ENCODE assay signal across 8 mouse cellular contexts in the genomic region with DNA sequence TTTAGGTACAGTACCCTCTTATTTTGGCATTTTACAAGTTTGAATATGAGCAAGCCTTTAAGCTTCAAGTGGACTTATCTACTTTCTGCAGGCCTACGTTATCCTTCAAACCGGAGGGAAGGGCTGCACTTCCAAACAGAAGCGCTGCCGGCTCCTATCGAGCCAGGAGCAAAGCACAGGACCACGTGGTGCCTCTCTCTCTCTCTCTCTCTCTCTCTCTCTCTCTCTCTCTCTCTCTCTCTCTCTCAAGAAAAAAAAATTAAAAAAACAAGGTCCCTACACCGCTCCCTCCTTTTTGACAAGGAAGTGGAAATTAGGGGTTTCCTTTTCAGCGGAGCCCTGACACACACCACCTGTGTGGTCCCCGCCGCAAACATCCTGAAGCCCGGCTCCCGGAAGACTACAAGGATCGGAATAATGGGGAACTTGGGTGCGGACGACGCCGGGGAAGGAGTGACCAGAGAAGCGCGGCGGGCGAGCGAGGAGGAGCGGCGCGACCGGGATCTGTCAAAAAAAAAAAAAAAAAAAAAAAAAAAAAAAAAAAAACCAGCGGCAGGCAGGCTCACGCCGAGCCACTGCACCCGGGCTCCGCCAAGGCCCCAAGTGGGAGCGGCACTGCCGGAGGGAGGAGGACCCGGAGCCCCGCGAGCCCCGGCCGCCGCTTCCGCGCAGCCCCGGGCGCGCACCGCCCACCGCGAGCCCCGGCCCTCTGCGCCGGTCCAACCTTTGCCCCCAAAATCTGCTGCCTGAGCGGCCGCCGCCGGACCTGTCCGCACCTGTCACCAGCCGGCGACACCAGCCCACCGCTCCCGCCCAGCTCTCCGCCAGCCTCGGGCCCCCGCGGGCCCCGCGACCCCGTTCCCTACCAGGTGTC. TPM values are rescaled to one million over a fixed set of nuclear protein-coding genes. Genes with fewer than 3 reads are reported as not detected.
DNase-seq lines count a peak whose midpoint lies in the region; ATAC-seq and TF ChIP-seq lines count a peak whose summit lies in the region.

No protein-coding gene starts in this region.

- H3K4me2 ChIP-seq in embryonic facial prominence, embryonic 12.5 days (replicated peaks): peak overlapping the region; percentile 65
- peak overlapping the region; percentile 67 for H3K4me2 ChIP-seq in limb, embryonic 12.5 days
- H3K4me2 ChIP-seq in midbrain, embryonic 12.5 days (replicated peaks): peak overlapping the region; percentile 65
- H3K4me2 ChIP-seq in stomach, embryonic 14.5 days (replicated peaks; ENCODE audit: low read depth, low read length): peak overlapping the region; percentile 56

- no peaks in the 10 kb centered on the region for H3K36me3 ChIP-seq in embryonic facial prominence, embryonic 12.5 days
- no peaks in the 10 kb centered on the region for H3K36me3 ChIP-seq in limb, embryonic 12.5 days
- no peaks in the 10 kb centered on the region for H3K36me3 ChIP-seq in midbrain, embryonic 12.5 days
- no peaks in the 10 kb centered on the region for H3K36me3 ChIP-seq in stomach, embryonic 14.5 days (ENCODE audit: control insufficient read depth, insufficient read depth, low read length)

- no peak for TF ChIP-seq POLR2A in cerebellum, adult 2 months (IDR thresholded peaks at IDR 0.05; ENCODE audit: borderline replicate concordance, insufficient read depth, low read length)

- H3K9me3 ChIP-seq in embryonic facial prominence, embryonic 12.5 days: no peaks in the 10 kb centered on the region
- H3K9me3 ChIP-seq in limb, embryonic 12.5 days: no peaks in the 10 kb centered on the region
- H3K9me3 ChIP-seq in midbrain, embryonic 12.5 days: no peaks in the 10 kb centered on the region
- H3K9me3 ChIP-seq in stomach, embryonic 14.5 days (ENCODE audit: control insufficient read depth, low read depth, low read length): no peaks in the 10 kb centered on the region

- peak overlapping the region; percentile 99 for H3K27ac ChIP-seq in cerebellum, adult 2 months (ENCODE audit: insufficient read depth, low read length)
- H3K27ac ChIP-seq in embryonic facial prominence, embryonic 12.5 days: peak overlapping the region; percentile 92
- H3K27ac ChIP-seq in limb, embryonic 12.5 days: peak overlapping the region; percentile 93
- H3K27ac ChIP-seq in midbrain, embryonic 12.5 days (replicated peaks): peak overlapping the region; percentile 96
- peak overlapping the region; percentile 91 for H3K27ac ChIP-seq in stomach, embryonic 14.5 days (ENCODE audit: low read length)

- peak overlapping the region; percentile 86 for H3K9ac ChIP-seq in embryonic facial prominence, embryonic 12.5 days
- H3K9ac ChIP-seq in limb, embryonic 12.5 days (replicated peaks): peak overlapping the region; percentile 85
- peak overlapping the region; percentile 85 for H3K9ac ChIP-seq in midbrain, embryonic 12.5 days (replicated peaks)
- H3K9ac ChIP-seq in stomach, embryonic 14.5 days (replicated peaks; ENCODE audit: low read depth, low read length): peak overlapping the region; percentile 82

- no peak for DNase-seq in cerebellum, adult 2 months
- DNase-seq in cerebellum, adult 9-11 months: no peak
- peak; percentile 77 for DNase-seq in Muller cell, postnatal 12 days (ENCODE audit: inconsistent ontology term)

- H3K27me3 ChIP-seq in cerebellum, adult 2 months (ENCODE audit: control insufficient read depth, insufficient read depth, low read length): no peaks in the 10 kb centered on the region
- H3K27me3 ChIP-seq in embryonic facial prominence, embryonic 12.5 days: no peaks in the 10 kb centered on the region
- no peaks in the 10 kb centered on the region for H3K27me3 ChIP-seq in limb, embryonic 12.5 days
- H3K27me3 ChIP-seq in midbrain, embryonic 12.5 days: no peaks in the 10 kb centered on the region
- H3K27me3 ChIP-seq in stomach, embryonic 14.5 days (ENCODE audit: control insufficient read depth, insufficient read depth, low read length): no peaks in the 10 kb centered on the region

- H3K4me1 ChIP-seq in cerebellum, adult 2 months (ENCODE audit: control insufficient read depth, insufficient read depth, low read length): peaks cover 6% of the 10 kb centered on the region
- H3K4me1 ChIP-seq in embryonic facial prominence, embryonic 12.5 days: peaks cover 7% of the 10 kb centered on the region; the same call in 1 of the 2 replicates
- peaks cover 12% of the 10 kb centered on the region; the same call in 1 of the 2 replicates for H3K4me1 ChIP-seq in limb, embryonic 12.5 days (replicated peaks)
- peaks cover 19% of the 10 kb centered on the region for H3K4me1 ChIP-seq in midbrain, embryonic 12.5 days
- 0 out of 2 replicates have a peak, but pooled peaks cover 5% of the 10 kb centered on the region for H3K4me1 ChIP-seq in stomach, embryonic 14.5 days (ENCODE audit: control insufficient read depth, insufficient read depth, low read length)

- TF ChIP-seq CTCF in cerebellum, adult 2 months (IDR thresholded peaks at IDR 0.05; ENCODE audit: borderline replicate concordance, insufficient read depth, low read depth, low read length): no peak

- WGBS in cerebellum, adult 2 months: 2% methylated on average over 52 of the region's 66 CpGs
- 1% methylated on average over 48 of the region's 66 CpGs for WGBS in embryonic facial prominence, embryonic 12.5 days
- WGBS in limb, embryonic 12.5 days: under 1% methylated on average over 59 of the region's 66 CpGs
- under 1% methylated on average over 48 of the region's 66 CpGs for WGBS in midbrain, embryonic 12.5 days
- 1% methylated on average over 59 of the region's 66 CpGs for WGBS in stomach, embryonic 14.5 days

- peak; percentile 77 for ATAC-seq in embryonic facial prominence, embryonic 12.5 days (ENCODE audit: insufficient number of reproducible peaks, insufficient read depth, low FRiP score, low TSS enrichment)
- ATAC-seq in hematopoietic stem cell, adult 5-6 weeks (replicated peaks in 1 of 2; ENCODE audit: insufficient read depth in 1 of 2, low FRiP score in 2 of 2, low TSS enrichment in 1 of 2, low read depth in 1 of 2, poor library complexity in 2 of 2, severe bottlenecking in 2 of 2): peak; percentile 70 to 77
- peak; percentile 80 for ATAC-seq in limb, embryonic 12.5 days (ENCODE audit: insufficient number of reproducible peaks, insufficient read depth, low FRiP score, low TSS enrichment, low read depth)
- ATAC-seq in midbrain, embryonic 12.5 days (ENCODE audit: low FRiP score, low read depth): peak; percentile 74
- peak; percentile 72 for ATAC-seq in stomach, embryonic 14.5 days (ENCODE audit: insufficient number of reproducible peaks, insufficient read depth, low FRiP score, low read depth)

- peak overlapping the region; percentile 92 for H3K4me3 ChIP-seq in cerebellum, adult 2 months (replicated peaks; ENCODE audit: insufficient read depth, low read depth, low read length)
- peak overlapping the region; percentile 93 for H3K4me3 ChIP-seq in embryonic facial prominence, embryonic 12.5 days
- H3K4me3 ChIP-seq in limb, embryonic 12.5 days (replicated peaks): peak overlapping the region; percentile 97
- peak overlapping the region; percentile 95 for H3K4me3 ChIP-seq in midbrain, embryonic 12.5 days
- peak overlapping the region; percentile 94 for H3K4me3 ChIP-seq in stomach, embryonic 14.5 days (ENCODE audit: low read depth, low read length)

RNA-seq across cellular contexts. Expression of gene Usp15, which starts 0.6 kb away (rescaled TPM):
- polyA plus RNA-seq in cerebellum, adult 2 months (2012; rRNA removed): 52.4 and 52.6 TPM in 2 replicates
- 68.9 and 73.5 TPM in 2 replicates for polyA plus RNA-seq in embryonic facial prominence, embryonic 12.5 days (2016; fragmentation: Nextera tagmentation; extraction: Ambion mirVana)
- 240 and 278 TPM in 2 replicates for total RNA-seq in hematopoietic stem cell, adult 5-6 weeks (2017)
- polyA plus RNA-seq in limb, embryonic 12.5 days (2016; fragmentation: Nextera tagmentation; extraction: Ambion mirVana): 68.0 and 69.9 TPM in 2 replicates
- polyA plus RNA-seq in midbrain, embryonic 12.5 days (2016; fragmentation: Nextera tagmentation; extraction: Ambion mirVana): 69.2 and 69.7 TPM in 2 replicates
- 82.5 and 88.2 TPM in 2 replicates for polyA plus RNA-seq in stomach, embryonic 14.5 days (2014; fragmentation: Nextera tagmentation; extraction: Ambion mirVana)
